Mouse (Mus musculus) heart, embryonic 13.5 days (tissue): ENCODE measurements at regions not wholly inside any gene's neighbourhood (a gene's known extent, or its start where the extent isn't known, plus 50 kb on each side); places are given as distances from the start of the nearest gene placed in this dataset.

Experiments used
- ATAC-seq: fragments of 200-750 bp; cut with Nextera tagmentation; 2 replicates; pipeline ENCODE4 v1.8.0; 2017; ENCODE audit warnings: moderate TSS enrichment; ENCODE audit not compliant: insufficient number of reproducible peaks, low FRiP score, low TSS enrichment; ENCODE audit errors: extremely low read depth
- H3K27ac ChIP-seq: fragments of 300-500 bp; sonication (generic); replicated peaks from 2 replicates; pipeline ENCODE4 v1.5.1; 2015; ENCODE audit warnings: moderate library complexity, mild to moderate bottlenecking, inconsistent platforms
- H3K27me3 ChIP-seq: fragments of 300-500 bp; sonication (generic); replicated peaks from 2 replicates; pipeline ENCODE4 v1.6.1; 2015; ENCODE audit warnings: mild to moderate bottlenecking, inconsistent platforms
- H3K36me3 ChIP-seq: fragments of 300-500 bp; sonication (generic); 2 replicates; pipeline ENCODE4 v1.6.1; 2015; ENCODE audit warnings: mild to moderate bottlenecking, inconsistent platforms
- H3K4me1 ChIP-seq: fragments of 300-500 bp; sonication (generic); 2 replicates; pipeline ENCODE4 v1.6.1; 2015; ENCODE audit warnings: inconsistent platforms
- H3K4me2 ChIP-seq: fragments of 300-500 bp; sonication (generic); 2 replicates; pipeline ENCODE4 v1.6.1; 2015; ENCODE audit warnings: inconsistent platforms, mild to moderate bottlenecking, moderate library complexity
- H3K4me3 ChIP-seq: fragments of 300-500 bp; sonication (generic); 2 replicates; pipeline ENCODE4 v1.5.1; 2015; ENCODE audit warnings: moderate library complexity, mild to moderate bottlenecking, inconsistent platforms
- H3K9ac ChIP-seq: fragments of 300-500 bp; sonication (generic); 2 replicates; pipeline ENCODE4 v1.6.1; 2015; ENCODE audit warnings: inconsistent platforms, mild to moderate bottlenecking, moderate library complexity
- H3K9me3 ChIP-seq: fragments of 300-500 bp; sonication (generic); 2 replicates; pipeline ENCODE4 v1.6.1; 2016; ENCODE audit warnings: inconsistent platforms
- WGBS: fragments of 180-500 bp; shearing (Covaris S2); methylation state at CpG from one replicate; pipeline ENCODE4 v1.1.7; 2015; ENCODE audit warnings: mixed read lengths; 5-methylcytosine and 5-hydroxymethylcytosine counted together

- Histone ChIP-seq H3K36me3 (no peaks in the 10 kb centered on the region), H3K4me3 (no peak overlapping the region), H3K9ac (no peak overlapping the region), H3K27ac (no peak overlapping the region), H3K27me3 (no peaks in the 10 kb centered on the region), H3K4me1 (peaks cover 31% of the 10 kb centered on the region), H3K4me2 (no peak overlapping the region), H3K9me3 (no peaks in the 10 kb centered on the region)
- WGBS = 79% methylated on average over 4 of the region's 4 CpGs
- ATAC-seq = no peak
Measured at GRCm38 (mm10) chr10:99564605-99565004, 194.9 kb downstream of the Csl start.

- no peak overlapping the region for H3K9ac ChIP-seq
- H3K4me3 ChIP-seq = no peak overlapping the region
- no peak overlapping the region for H3K4me2 ChIP-seq
- H3K9me3 ChIP-seq = no peaks in the 10 kb centered on the region
- H3K27me3 ChIP-seq = no peaks in the 10 kb centered on the region
- H3K4me1 ChIP-seq = peaks cover 21% of the 10 kb centered on the region
- no peak overlapping the region for H3K27ac ChIP-seq
- no peaks in the 10 kb centered on the region for H3K36me3 ChIP-seq
- no peak for ATAC-seq
- 25% methylated on average over 5 of the region's 5 CpGs for WGBS
Measured at GRCm38 (mm10) chr10:99568424-99568823, 191.0 kb downstream of the Csl start.

GRCm38 (mm10) chr10:99570190-99570589 lies 189.3 kb downstream of the Csl start:
- Histone ChIP-seq H3K36me3 (no peaks in the 10 kb centered on the region), H3K9me3 (no peaks in the 10 kb centered on the region), H3K27ac (no peak overlapping the region), H3K9ac (no peak overlapping the region), H3K4me2 (no peak overlapping the region), H3K4me1 (peaks cover 27% of the 10 kb centered on the region), H3K27me3 (no peaks in the 10 kb centered on the region), H3K4me3 (no peak overlapping the region)
- 20% methylated on average over 2 of the region's 2 CpGs for WGBS
- no peak for ATAC-seq

GRCm38 (mm10) chr10:99573997-99574396 lies 185.5 kb downstream of the Csl start:
- Histone ChIP-seq H3K4me2 (peak overlapping the region; percentile 18; the same call in 1 of the 2 replicates), H3K27me3 (no peaks in the 10 kb centered on the region), H3K36me3 (no peaks in the 10 kb centered on the region), H3K9ac (no peak overlapping the region), H3K4me1 (peaks cover 18% of the 10 kb centered on the region), H3K4me3 (no peak overlapping the region), H3K27ac (no peak overlapping the region), H3K9me3 (no peaks in the 10 kb centered on the region)
- 48% methylated on average over 14 of the region's 14 CpGs for WGBS
- ATAC-seq = no peak

- no peak for ATAC-seq
- Histone ChIP-seq H3K36me3 (no peaks in the 10 kb centered on the region), H3K4me3 (no peak overlapping the region), H3K27ac (no peak overlapping the region), H3K4me2 (no peak overlapping the region), H3K9ac (no peak overlapping the region), H3K9me3 (no peaks in the 10 kb centered on the region), H3K4me1 (peaks cover 8% of the 10 kb centered on the region; the same call in 1 of the 2 replicates), H3K27me3 (no peaks in the 10 kb centered on the region)
- 89% methylated on average over 7 of the region's 7 CpGs for WGBS
Measured at GRCm38 (mm10) chr10:99575294-99575693, 184.2 kb downstream of the Csl start.

GRCm38 (mm10) chr10:99576301-99576700 lies 183.2 kb downstream of the Csl start:
- WGBS = 75% methylated on average over 5 of the region's 5 CpGs
- no peak overlapping the region for H3K27ac ChIP-seq
- no peaks in the 10 kb centered on the region for H3K9me3 ChIP-seq
- ATAC-seq = no peak
- no peak overlapping the region for H3K9ac ChIP-seq
- no peaks in the 10 kb centered on the region for H3K27me3 ChIP-seq
- no peaks in the 10 kb centered on the region for H3K36me3 ChIP-seq
- peaks cover 6% of the 10 kb centered on the region; the same call in 1 of the 2 replicates for H3K4me1 ChIP-seq
- H3K4me3 ChIP-seq = no peak overlapping the region
- H3K4me2 ChIP-seq = no peak overlapping the region

GRCm38 (mm10) chr10:99577041-99577681 lies 182.3 kb downstream of the Csl start:
- H3K4me2 ChIP-seq = no peak overlapping the region
- H3K9me3 ChIP-seq = no peaks in the 10 kb centered on the region
- no peak for ATAC-seq
- no peak overlapping the region for H3K9ac ChIP-seq
- WGBS = 25% methylated on average over 12 of the region's 12 CpGs
- no peaks in the 10 kb centered on the region for H3K36me3 ChIP-seq
- no peak overlapping the region for H3K4me3 ChIP-seq
- peaks cover 6% of the 10 kb centered on the region; the same call in 1 of the 2 replicates for H3K4me1 ChIP-seq
- no peak overlapping the region for H3K27ac ChIP-seq
- no peaks in the 10 kb centered on the region for H3K27me3 ChIP-seq

GRCm38 (mm10) chr10:99578366-99578765 lies 181.1 kb downstream of the Csl start:
- no peak overlapping the region for H3K4me2 ChIP-seq
- no peaks in the 10 kb centered on the region for H3K9me3 ChIP-seq
- H3K27ac ChIP-seq = no peak overlapping the region
- no peak for ATAC-seq
- WGBS = 42% methylated on average over 4 of the region's 4 CpGs
- no peaks in the 10 kb centered on the region for H3K36me3 ChIP-seq
- no peak overlapping the region for H3K4me3 ChIP-seq
- H3K4me1 ChIP-seq = peaks cover 6% of the 10 kb centered on the region; the same call in 1 of the 2 replicates
- H3K9ac ChIP-seq = no peak overlapping the region
- no peaks in the 10 kb centered on the region for H3K27me3 ChIP-seq

- WGBS = 17% methylated on average over 8 of the region's 8 CpGs
Measured at GRCm38 (mm10) chr10:99580191-99580590, 179.3 kb downstream of the Csl start.

GRCm38 (mm10) chr10:99581074-99581473 lies 178.4 kb downstream of the Csl start:
- Histone ChIP-seq H3K4me3 (no peak overlapping the region), H3K36me3 (no peaks in the 10 kb centered on the region), H3K27ac (no peak overlapping the region), H3K4me2 (no peak overlapping the region), H3K9ac (no peak overlapping the region), H3K4me1 (no peaks in the 10 kb centered on the region), H3K27me3 (no peaks in the 10 kb centered on the region), H3K9me3 (no peaks in the 10 kb centered on the region; the same call in 1 of the 2 replicates)
- no peak for ATAC-seq
- 76% methylated on average over 8 of the region's 8 CpGs for WGBS

More at GRCm38 (mm10) chr10:99580191-99580590, 179.3 kb downstream of the Csl start:
- Histone ChIP-seq H3K9me3 (no peaks in the 10 kb centered on the region), H3K4me3 (no peak overlapping the region), H3K4me2 (no peak overlapping the region), H3K27ac (no peak overlapping the region), H3K9ac (no peak overlapping the region), H3K27me3 (no peaks in the 10 kb centered on the region), H3K4me1 (no peaks in the 10 kb centered on the region), H3K36me3 (no peaks in the 10 kb centered on the region)
- ATAC-seq = no peak

GRCm38 (mm10) chr10:99584855-99585254 lies 174.6 kb downstream of the Csl start:
- Histone ChIP-seq H3K4me1 (no peaks in the 10 kb centered on the region), H3K4me2 (no peak overlapping the region), H3K27ac (no peak overlapping the region), H3K9ac (no peak overlapping the region), H3K27me3 (no peaks in the 10 kb centered on the region), H3K36me3 (no peaks in the 10 kb centered on the region), H3K4me3 (no peak overlapping the region), H3K9me3 (no peaks in the 10 kb centered on the region; the same call in 1 of the 2 replicates)
- ATAC-seq = no peak
- 63% methylated on average over 2 of the region's 2 CpGs for WGBS

- 0 out of 2 replicates have a peak overlapping the region, but pooled peaks have one; percentile 37 for H3K9ac ChIP-seq
- H3K4me3 ChIP-seq = no peak overlapping the region
- no peak overlapping the region for H3K27ac ChIP-seq
- H3K4me1 ChIP-seq = 0 out of 2 replicates have a peak, but pooled peaks cover 4% of the 10 kb centered on the region
- no peak for ATAC-seq
- 29% methylated on average over 9 of the region's 9 CpGs for whole genome bisulfite sequencing
- H3K36me3 ChIP-seq = no peaks in the 10 kb centered on the region
- H3K9me3 ChIP-seq = no peaks in the 10 kb centered on the region
- no peaks in the 10 kb centered on the region for H3K27me3 ChIP-seq
- H3K4me2 ChIP-seq = peak overlapping the region; percentile 44
Measured at GRCm38 (mm10) chr10:99592220-99592619, 167.2 kb downstream of the Csl start.
